Mouse (Mus musculus): ENCODE measurements around the gene Pcgf1. TPM values are rescaled to one million over a fixed set of nuclear protein-coding genes. Genes with fewer than 3 reads are reported as not detected.

The Pcgf1 gene
- 22.6 and 25.8 TPM in 2 replicates for polyA plus RNA-seq (2014; fragmentation: Nextera tagmentation; extraction: Ambion mirVana)

DNA sequence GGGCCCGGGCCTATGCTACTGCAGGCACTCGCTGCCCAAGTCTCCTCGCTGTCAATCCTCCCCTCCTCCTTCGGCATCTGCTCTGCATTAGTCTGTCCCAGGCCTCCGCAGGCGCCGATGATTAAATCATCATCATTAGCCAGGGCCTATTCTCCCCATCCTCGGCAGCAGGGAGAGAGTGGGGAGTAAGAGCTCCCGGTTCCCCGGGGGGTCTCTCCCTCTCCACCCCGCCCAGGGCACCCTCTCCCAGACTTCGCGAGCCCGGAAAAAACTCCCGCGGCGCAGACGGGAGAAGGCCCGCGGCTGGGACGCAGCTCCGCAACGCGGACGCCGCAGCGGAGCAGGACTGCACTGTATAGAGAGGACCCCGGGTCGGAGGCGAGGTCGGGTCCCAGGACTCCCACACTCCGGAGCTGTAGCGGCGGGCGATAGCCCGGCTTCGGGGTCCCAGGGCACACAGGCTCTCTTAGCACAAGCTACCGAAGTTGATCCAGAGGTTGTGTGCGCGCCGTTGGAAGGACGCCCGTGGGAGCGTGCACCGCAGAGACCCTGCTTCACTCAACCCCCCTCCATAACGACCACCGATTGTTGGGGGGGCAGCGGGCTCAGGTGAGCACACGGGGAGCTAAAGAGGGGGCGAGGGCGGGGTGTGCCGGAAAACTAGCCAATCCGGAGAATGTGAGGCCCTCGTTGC, at the start of gene Pcgf1:
Gene Pcgf1 (plus strand): TSS at position 240 of the 694 bp plus-strand sequence.
- Histone ChIP-seq H3K4me3 (ENCODE audit: low read depth, low read length) (peak within 1 kb of the TSS; percentile 72), H3K9ac (ENCODE audit: low read depth, low read length) (peak within 1 kb of the TSS; percentile 79), H3K4me1 (ENCODE audit: control insufficient read depth, insufficient read depth, low read length) (peaks cover 11% of the 10 kb centered on the region), H3K9me3 (ENCODE audit: control insufficient read depth, low read length) (no peaks in the 10 kb centered on the region), H3K4me2 (ENCODE audit: low read depth, low read length) (peak within 1 kb of the TSS; percentile 96), H3K27ac (replicated peaks; ENCODE audit: low read depth, low read length) (peak within 1 kb of the TSS; percentile 90), H3K27me3 (replicated peaks; ENCODE audit: control insufficient read depth, insufficient read depth, low read length) (peaks cover 40% of the 10 kb centered on the region), H3K36me3 (ENCODE audit: control insufficient read depth, insufficient read depth, low read length) (peaks cover 20% of the 10 kb centered on the region)
- DNase-seq (ENCODE audit: low spot score) (peak; percentile 98), ATAC-seq (ENCODE audit: low read depth) (peak; percentile 74)
- WGBS: under 1% methylated on average over 50 of the region's 54 CpGs

DNA sequence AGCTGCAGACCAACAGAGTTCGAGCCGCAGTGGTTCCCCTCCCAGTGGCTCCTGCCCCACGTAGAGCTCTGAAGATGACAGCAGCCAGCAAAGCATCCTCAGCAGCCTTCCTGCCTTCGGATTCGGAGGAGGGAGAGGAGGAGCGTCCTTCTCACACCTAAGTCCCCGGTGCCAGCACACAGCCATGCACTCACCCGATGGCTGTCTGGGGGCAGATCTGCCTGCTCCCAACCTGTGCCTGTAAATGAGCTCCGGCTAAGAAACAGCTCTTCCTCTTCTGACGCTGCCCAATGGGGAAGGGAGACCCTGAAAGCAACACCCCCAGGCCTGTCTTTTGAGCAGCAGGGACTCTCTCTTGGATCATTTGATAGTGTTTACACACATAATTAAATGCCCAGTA, 47.9 kb upstream of the Pcgf1 start:
- Histone ChIP-seq H3K4me3 (ENCODE audit: low read depth, low read length) (no peak overlapping the region), H3K4me2 (ENCODE audit: low read depth, low read length) (no peak overlapping the region), H3K9me3 (ENCODE audit: control insufficient read depth, low read length) (no peaks in the 10 kb centered on the region), H3K36me3 (ENCODE audit: control insufficient read depth, insufficient read depth, low read length) (no peaks in the 10 kb centered on the region), H3K27ac (replicated peaks; ENCODE audit: low read depth, low read length) (no peak overlapping the region), H3K4me1 (ENCODE audit: control insufficient read depth, insufficient read depth, low read length) (peaks cover 19% of the 10 kb centered on the region), H3K9ac (ENCODE audit: low read depth, low read length) (no peak overlapping the region), H3K27me3 (replicated peaks; ENCODE audit: control insufficient read depth, insufficient read depth, low read length) (peaks cover 18% of the 10 kb centered on the region; the same call in 1 of the 2 replicates)
- WGBS: 22% methylated on average over 7 of the region's 10 CpGs
- ATAC-seq (ENCODE audit: low read depth): no peak
- DNase-seq (ENCODE audit: low spot score): no peak

DNA sequence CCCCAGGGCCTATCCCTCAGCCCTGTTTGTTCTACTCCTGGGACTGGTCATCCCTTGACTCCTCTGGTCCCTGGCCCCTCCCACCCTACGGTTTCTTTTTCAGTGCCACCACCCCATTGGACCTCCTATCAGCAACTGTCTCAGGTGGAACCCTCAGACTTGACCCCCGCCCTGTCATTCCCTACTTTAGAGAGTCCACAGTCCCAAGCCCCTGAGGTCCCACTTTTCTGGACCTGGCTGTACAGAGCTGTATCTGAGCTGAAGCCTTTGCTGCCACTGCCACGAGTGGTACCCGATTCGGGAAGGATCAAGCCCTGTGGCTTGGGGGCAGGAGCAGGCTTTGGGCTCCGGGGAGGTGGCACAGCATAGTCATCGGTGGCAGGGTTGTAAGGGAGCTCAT, 46.6 kb upstream of the Pcgf1 start:
- Histone ChIP-seq H3K9me3 (ENCODE audit: control insufficient read depth, low read length) (no peaks in the 10 kb centered on the region), H3K4me1 (ENCODE audit: control insufficient read depth, insufficient read depth, low read length) (peaks cover 25% of the 10 kb centered on the region), H3K27me3 (replicated peaks; ENCODE audit: control insufficient read depth, insufficient read depth, low read length) (peaks cover 18% of the 10 kb centered on the region; the same call in 1 of the 2 replicates), H3K9ac (ENCODE audit: low read depth, low read length) (no peak overlapping the region), H3K36me3 (ENCODE audit: control insufficient read depth, insufficient read depth, low read length) (no peaks in the 10 kb centered on the region), H3K27ac (replicated peaks; ENCODE audit: low read depth, low read length) (no peak overlapping the region), H3K4me2 (ENCODE audit: low read depth, low read length) (no peak overlapping the region), H3K4me3 (ENCODE audit: low read depth, low read length) (no peak overlapping the region)
- WGBS: 71% methylated on average over 7 of the region's 7 CpGs
- ATAC-seq (ENCODE audit: low read depth) (no peak), DNase-seq (ENCODE audit: low spot score) (no peak)

DNA sequence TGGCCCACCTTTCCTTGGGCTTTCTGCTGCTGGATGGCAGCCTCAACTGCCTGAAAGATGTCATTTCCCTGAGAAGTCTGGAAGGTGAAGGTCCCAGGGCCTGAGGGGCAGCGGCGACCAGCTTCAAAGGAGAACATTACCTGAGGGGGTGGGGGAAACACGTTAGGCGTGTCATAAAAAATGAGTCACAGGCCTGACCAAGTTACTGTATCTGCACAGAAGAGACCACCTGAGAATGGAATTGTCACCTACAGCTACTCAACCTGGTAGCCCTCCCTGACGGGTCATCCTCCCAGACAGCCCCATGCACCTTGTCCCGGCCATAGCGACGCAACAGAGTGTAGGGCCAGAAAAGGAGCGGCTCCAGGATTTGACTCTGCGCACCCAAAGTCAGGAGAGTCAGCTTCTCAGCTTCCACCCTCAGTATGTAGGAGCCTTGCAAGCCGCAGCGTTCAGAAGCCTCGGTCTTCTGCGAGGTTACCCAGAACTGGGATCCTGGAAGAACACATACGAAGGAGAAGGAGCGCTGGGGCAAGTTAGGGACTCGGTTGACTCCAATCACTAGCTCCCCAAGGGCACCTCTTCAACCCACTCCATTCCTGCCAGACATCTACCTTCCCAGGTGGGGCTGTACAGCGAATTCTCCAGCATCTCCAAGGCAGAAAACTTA, 45.6 kb upstream of the Pcgf1 start:
- Histone ChIP-seq H3K4me1 (ENCODE audit: control insufficient read depth, insufficient read depth, low read length) (peaks cover 25% of the 10 kb centered on the region), H3K9me3 (ENCODE audit: control insufficient read depth, low read length) (no peaks in the 10 kb centered on the region), H3K36me3 (ENCODE audit: control insufficient read depth, insufficient read depth, low read length) (no peaks in the 10 kb centered on the region), H3K27me3 (replicated peaks; ENCODE audit: control insufficient read depth, insufficient read depth, low read length) (peaks cover 18% of the 10 kb centered on the region; the same call in 1 of the 2 replicates), H3K4me3 (ENCODE audit: low read depth, low read length) (peak overlapping the region; percentile 56), H3K9ac (ENCODE audit: low read depth, low read length) (peak overlapping the region; percentile 60), H3K27ac (replicated peaks; ENCODE audit: low read depth, low read length) (no peak overlapping the region), H3K4me2 (ENCODE audit: low read depth, low read length) (peak overlapping the region; percentile 63)
- ATAC-seq (ENCODE audit: low read depth) (no peak), DNase-seq (ENCODE audit: low spot score) (no peak)
- WGBS: 27% methylated on average over 18 of the region's 18 CpGs

DNA sequence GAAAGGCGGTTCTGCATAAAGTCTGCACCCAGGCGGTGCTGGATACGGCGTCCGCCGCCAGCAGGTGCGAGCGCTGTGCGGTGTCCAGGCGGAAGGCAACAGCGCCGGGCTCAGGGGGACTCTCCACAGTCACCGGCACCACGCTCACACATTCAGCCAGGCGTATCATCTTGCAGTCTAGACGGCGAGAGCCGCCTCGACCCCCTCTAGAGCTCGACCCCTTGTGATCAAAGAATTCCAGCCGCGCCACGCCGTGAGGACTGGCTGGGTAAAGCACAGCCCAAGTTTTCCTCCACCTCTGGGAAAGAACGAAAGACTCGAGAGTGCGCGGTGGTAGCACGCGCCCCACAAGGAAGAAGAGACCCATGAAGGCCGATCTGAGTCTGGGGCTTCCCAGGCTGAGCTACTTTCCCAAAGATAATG, 44.9 kb upstream of the Pcgf1 start:
- H3K27me3 ChIP-seq (replicated peaks; ENCODE audit: control insufficient read depth, insufficient read depth, low read length): peaks cover 18% of the 10 kb centered on the region; the same call in 1 of the 2 replicates
- H3K36me3 ChIP-seq (ENCODE audit: control insufficient read depth, insufficient read depth, low read length): no peaks in the 10 kb centered on the region; the same call in 1 of the 2 replicates
- peak overlapping the region; percentile 63 for H3K4me2 ChIP-seq (ENCODE audit: low read depth, low read length)
- DNase-seq (ENCODE audit: low spot score) (peak; percentile 57), ATAC-seq (ENCODE audit: low read depth) (peak; percentile 41)
- H3K4me1 ChIP-seq (ENCODE audit: control insufficient read depth, insufficient read depth, low read length): peaks cover 22% of the 10 kb centered on the region
- H3K9me3 ChIP-seq (ENCODE audit: control insufficient read depth, low read length): no peaks in the 10 kb centered on the region
- H3K9ac ChIP-seq (ENCODE audit: low read depth, low read length): peak overlapping the region; percentile 60
- under 1% methylated on average over 30 of the region's 31 CpGs for WGBS
- H3K4me3 ChIP-seq (ENCODE audit: low read depth, low read length): peak overlapping the region; percentile 56
- H3K27ac ChIP-seq (replicated peaks; ENCODE audit: low read depth, low read length): peak overlapping the region; percentile 80

DNA sequence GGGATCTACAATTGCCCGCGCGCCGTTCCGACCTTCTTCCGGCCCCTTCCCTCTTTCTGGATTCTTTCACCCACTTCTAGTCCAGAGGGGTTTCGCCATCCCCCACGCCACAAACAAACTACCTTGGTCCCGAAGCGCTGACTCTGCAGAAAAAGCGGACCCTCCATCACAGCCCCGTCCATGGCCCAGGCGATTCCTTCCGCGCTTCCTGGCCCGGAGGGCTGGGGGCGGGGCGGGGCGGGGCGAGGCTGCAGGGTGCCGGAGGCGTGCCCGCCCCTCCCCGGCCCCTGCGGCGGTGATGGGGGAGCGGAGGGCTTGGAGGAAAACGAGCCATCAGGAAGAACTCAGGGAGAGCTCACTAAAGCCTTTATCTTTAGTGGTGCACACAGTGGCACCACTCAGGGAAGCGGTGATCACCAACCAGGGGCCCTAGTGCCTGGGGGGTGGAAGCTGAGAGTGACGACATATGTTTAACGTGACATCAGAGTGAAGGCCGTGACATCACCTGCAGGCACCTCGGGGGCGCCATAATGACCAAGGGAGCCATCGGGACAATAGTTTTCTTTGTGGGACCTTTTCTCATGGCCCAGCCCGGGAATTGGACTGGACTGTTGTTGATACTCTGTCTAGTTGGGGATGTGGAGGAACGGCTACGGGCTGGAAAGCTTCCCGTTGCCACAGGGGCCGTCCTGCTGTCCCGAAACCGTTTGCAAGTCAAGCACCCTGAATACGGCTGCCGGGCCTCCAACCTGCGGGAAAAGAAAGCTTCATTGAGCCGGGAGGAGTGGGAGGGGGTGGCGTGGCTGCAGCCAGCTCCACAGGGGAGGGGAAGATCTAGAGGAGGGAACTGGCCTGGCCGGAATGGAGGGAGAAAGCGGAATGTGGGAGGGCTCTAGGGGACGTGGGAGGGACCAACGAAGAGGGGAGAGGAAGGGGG, 44.2 kb upstream of the Pcgf1 start, which contains the start of the genes Dok1 and Loxl3:
Gene Dok1 (minus strand): TSS at position 223 of the 937 bp plus-strand sequence.
Gene Loxl3 (plus strand): TSS at position 925 of the 937 bp plus-strand sequence.
- no peaks in the 10 kb centered on the region; the same call in 1 of the 2 replicates for H3K36me3 ChIP-seq (ENCODE audit: control insufficient read depth, insufficient read depth, low read length)
- peaks cover 23% of the 10 kb centered on the region for H3K4me1 ChIP-seq (ENCODE audit: control insufficient read depth, insufficient read depth, low read length)
- H3K27ac ChIP-seq (replicated peaks; ENCODE audit: low read depth, low read length): peak within 1 kb of the TSS; percentile 80
- WGBS: under 1% methylated on average over 50 of the region's 51 CpGs
- H3K27me3 ChIP-seq (replicated peaks; ENCODE audit: control insufficient read depth, insufficient read depth, low read length): peaks cover 14% of the 10 kb centered on the region; the same call in 1 of the 2 replicates
- H3K9ac ChIP-seq (ENCODE audit: low read depth, low read length): peak within 1 kb of the TSS; percentile 60
- peak; percentile 91 for DNase-seq (ENCODE audit: low spot score)
- ATAC-seq (ENCODE audit: low read depth): peak; percentile 83
- no peaks in the 10 kb centered on the region for H3K9me3 ChIP-seq (ENCODE audit: control insufficient read depth, low read length)
- H3K4me3 ChIP-seq (ENCODE audit: low read depth, low read length): peak within 1 kb of the TSS; percentile 56
- peak within 1 kb of the TSS; percentile 63 for H3K4me2 ChIP-seq (ENCODE audit: low read depth, low read length)

DNA sequence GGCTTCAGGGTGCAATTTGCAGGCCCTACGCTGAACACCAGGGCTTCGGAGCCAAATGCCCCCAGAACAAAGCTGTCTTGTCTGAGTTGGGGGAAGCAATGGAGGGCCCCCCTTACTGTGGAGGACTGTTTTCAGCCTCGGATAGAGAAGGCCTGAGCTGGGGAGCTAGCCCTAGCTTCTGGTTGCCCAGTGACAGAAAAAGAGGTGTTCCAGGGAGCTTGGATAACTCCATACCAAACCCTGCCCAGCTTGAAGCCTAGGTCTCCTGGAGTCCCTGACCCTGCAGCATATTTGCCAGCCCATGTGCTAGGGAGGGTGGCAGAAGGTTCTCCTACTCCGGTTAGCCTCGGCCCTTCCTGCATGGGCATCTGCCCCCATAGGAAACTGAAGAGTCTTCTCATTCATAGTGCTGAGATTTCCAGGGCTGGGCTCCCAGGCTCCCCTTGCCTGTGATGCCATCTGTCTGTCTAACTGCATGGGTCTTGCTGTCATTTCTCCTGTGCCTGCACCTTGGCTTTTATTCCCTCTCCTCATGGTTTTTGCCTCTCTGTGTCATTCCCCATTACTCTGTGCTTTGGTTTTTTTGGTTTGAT, 43.1 kb upstream of the Pcgf1 start:
- H3K9ac ChIP-seq (ENCODE audit: low read depth, low read length): peak overlapping the region; percentile 60
- H3K4me3 ChIP-seq (ENCODE audit: low read depth, low read length): peak overlapping the region; percentile 56
- peaks cover 25% of the 10 kb centered on the region for H3K4me1 ChIP-seq (ENCODE audit: control insufficient read depth, insufficient read depth, low read length)
- H3K27me3 ChIP-seq (replicated peaks; ENCODE audit: control insufficient read depth, insufficient read depth, low read length): peaks cover 14% of the 10 kb centered on the region; the same call in 1 of the 2 replicates
- 27% methylated on average over 5 of the region's 5 CpGs for WGBS
- peak overlapping the region; percentile 80 for H3K27ac ChIP-seq (replicated peaks; ENCODE audit: low read depth, low read length)
- DNase-seq (ENCODE audit: low spot score): no peak
- no peaks in the 10 kb centered on the region; the same call in 1 of the 2 replicates for H3K36me3 ChIP-seq (ENCODE audit: control insufficient read depth, insufficient read depth, low read length)
- no peaks in the 10 kb centered on the region for H3K9me3 ChIP-seq (ENCODE audit: control insufficient read depth, low read length)
- ATAC-seq (ENCODE audit: low read depth): 0 out of 2 replicates have a peak, but pooled peaks have one; percentile 5
- H3K4me2 ChIP-seq (ENCODE audit: low read depth, low read length): peak overlapping the region; percentile 63
